ENCODE assay signal across 8 mouse cellular contexts in the genomic region with DNA sequence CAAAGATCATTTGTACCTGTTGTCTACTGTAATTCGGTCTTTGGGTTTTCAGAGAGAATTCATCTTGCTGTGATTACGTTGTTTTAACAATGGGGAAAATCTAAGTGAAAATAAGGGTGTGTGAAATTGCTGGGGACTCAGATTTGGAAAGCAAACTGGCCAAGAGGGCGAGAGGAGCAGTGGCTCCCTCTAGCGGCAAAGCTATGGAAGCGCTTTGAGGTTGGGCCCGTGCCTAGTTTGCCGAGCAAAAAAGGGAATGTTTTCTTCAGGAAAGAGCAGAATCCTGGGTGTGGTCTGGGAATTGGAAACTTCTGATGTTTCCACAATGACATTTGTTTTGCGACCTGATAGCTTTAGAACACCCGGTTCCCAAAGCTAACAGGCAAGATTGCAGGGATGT.
DNase-seq lines count a peak whose midpoint lies in the region.

No protein-coding gene starts in this region.

- peak; percentile 23 to 77 for DNase-seq in adrenal gland, adult (ENCODE audit: inconsistent age in 2 of 2, low spot score in 1 of 2)
- no peak for DNase-seq in adrenal gland, adult 8-10 months
- peak; percentile 32 for DNase-seq in right cerebral cortex, adult 18-20 months
- no peak for DNase-seq in right cerebral cortex, postnatal 36 days (ENCODE audit: low spot score in 2 of 2)
- peak; percentile 55 to 63 for DNase-seq in cerebellum, postnatal 10 days
- DNase-seq in heart, adult 8-10 months (ENCODE audit: low spot score), result peak; percentile 61
- DNase-seq in left cerebral cortex, postnatal 36 days (ENCODE audit: low spot score in 2 of 2), result peak; percentile 8 to 15
- DNase-seq in retina, postnatal 1 day, result peak; percentile 48

- intact Hi-C loops in left cerebral cortex, postnatal 36 days (cut with DNase I), result loop anchor here (5.0 to 10.0 kb wide), 2 partner anchors 205 to 1048 kb away; no protein-coding TSS in a partner anchor

Comparison
In these comparisons a context has a peak if more than half of its experiments do, and no peak if none do; other contexts are left out.
1. DNase-seq: peak in adrenal gland, adult (2 of 2), right cerebral cortex, adult 18-20 months (single experiment), cerebellum, postnatal 10 days (2 of 2), heart, adult 8-10 months (single experiment), left cerebral cortex, postnatal 36 days (2 of 2) and retina, postnatal 1 day (single experiment); none in adrenal gland, adult 8-10 months (single experiment) and right cerebral cortex, postnatal 36 days (0 of 2).